In the genomic region with DNA sequence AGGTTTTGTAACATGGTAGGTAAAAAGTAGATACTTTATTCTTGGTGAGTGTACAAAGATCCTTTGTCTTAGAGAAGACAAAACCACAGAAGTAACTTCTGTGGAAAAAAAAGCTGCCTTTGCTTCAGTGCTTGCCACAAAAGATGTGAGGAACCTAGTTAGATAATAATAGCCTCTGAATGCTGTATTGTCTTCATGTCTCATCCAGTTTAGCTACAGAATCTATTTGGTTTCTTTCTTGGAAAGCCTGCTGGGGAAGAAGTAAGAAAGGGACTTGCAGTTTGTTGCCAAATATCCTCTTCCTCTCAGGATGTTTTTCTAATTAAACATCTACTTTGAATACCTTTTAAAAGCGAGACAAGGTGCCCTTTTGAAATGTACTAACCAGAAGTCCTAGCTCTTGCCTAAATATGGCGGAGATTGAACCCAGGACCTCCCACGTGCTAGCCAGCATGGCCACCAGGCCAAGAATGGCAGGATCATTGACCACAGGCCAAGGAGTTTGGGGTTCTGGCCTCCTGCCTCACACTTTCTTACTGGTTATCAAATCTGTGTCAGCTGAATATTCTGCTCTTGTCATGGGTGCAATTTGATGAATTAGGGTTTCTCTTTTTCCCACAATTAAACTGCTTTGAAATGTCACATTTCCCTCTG, we compare ENCODE assay signal across 8 mouse cellular contexts. TPM values are rescaled to one million over a fixed set of nuclear protein-coding genes. Genes with fewer than 3 reads are reported as not detected.
A peak's percentile ranks its signal among the peaks of the same experiment; 100 is the strongest.
DNase-seq lines count a peak whose midpoint lies in the region; ATAC-seq lines count a peak whose summit lies in the region.

No protein-coding gene starts in this region.

- H3K36me3 ChIP-seq in megakaryocyte, embryonic 14.5 days (replicated peaks; ENCODE audit: low read length): peaks cover 50% of the 10 kb centered on the region
- H3K36me3 ChIP-seq in forebrain, embryonic 10.5 days (replicated peaks): peaks cover 50% of the 10 kb centered on the region
- H3K36me3 ChIP-seq in intestine, embryonic 15.5 days: peaks cover 26% of the 10 kb centered on the region
- peaks cover 13% of the 10 kb centered on the region for H3K36me3 ChIP-seq in midbrain, embryonic 16.5 days (ENCODE audit: control insufficient read depth, insufficient read depth, low read length)

- WGBS in forebrain, embryonic 10.5 days: 1% methylated on average over 3 of the region's 3 CpGs
- 15% methylated on average over 3 of the region's 3 CpGs for WGBS in intestine, embryonic 15.5 days
- 5% methylated on average over 3 of the region's 3 CpGs for WGBS in midbrain, embryonic 16.5 days

- peak overlapping the region; percentile 97 for H3K4me3 ChIP-seq in megakaryocyte, embryonic 14.5 days (replicated peaks)
- H3K4me3 ChIP-seq in forebrain, embryonic 10.5 days: peak overlapping the region; percentile 93
- H3K4me3 ChIP-seq in intestine, embryonic 15.5 days (replicated peaks): peak overlapping the region; percentile 77
- peak overlapping the region; percentile 84 for H3K4me3 ChIP-seq in midbrain, embryonic 16.5 days (ENCODE audit: low read depth, low read length)

- no peaks in the 10 kb centered on the region for H3K27me3 ChIP-seq in megakaryocyte, embryonic 14.5 days (replicated peaks)
- H3K27me3 ChIP-seq in forebrain, embryonic 10.5 days (ENCODE audit: poor library complexity, severe bottlenecking): no peaks in the 10 kb centered on the region
- H3K27me3 ChIP-seq in intestine, embryonic 15.5 days (replicated peaks): no peaks in the 10 kb centered on the region
- no peaks in the 10 kb centered on the region for H3K27me3 ChIP-seq in midbrain, embryonic 16.5 days (ENCODE audit: control insufficient read depth, insufficient read depth, low read depth, low read length)

- H3K9me3 ChIP-seq in megakaryocyte, embryonic 14.5 days: no peaks in the 10 kb centered on the region
- H3K9me3 ChIP-seq in forebrain, embryonic 10.5 days: no peaks in the 10 kb centered on the region
- no peaks in the 10 kb centered on the region for H3K9me3 ChIP-seq in intestine, embryonic 15.5 days
- no peaks in the 10 kb centered on the region for H3K9me3 ChIP-seq in midbrain, embryonic 16.5 days (replicated peaks; ENCODE audit: control insufficient read depth, low read length, poor library complexity, severe bottlenecking)

- no peak for ATAC-seq in megakaryocyte, adult 5-6 weeks (ENCODE audit: poor library complexity, severe bottlenecking)
- no peak for ATAC-seq in intestine, embryonic 15.5 days
- ATAC-seq in midbrain, embryonic 16.5 days: no peak
- ATAC-seq in granulocyte monocyte progenitor cell, adult 5-6 weeks (replicated peaks; ENCODE audit: poor library complexity, severe bottlenecking): no peak

- peak overlapping the region; percentile 100 for H3K27ac ChIP-seq in forebrain, embryonic 10.5 days
- peak overlapping the region; percentile 97 for H3K27ac ChIP-seq in intestine, embryonic 15.5 days
- 0 out of 2 replicates have a peak overlapping the region, but pooled peaks have one; percentile 13 for H3K27ac ChIP-seq in midbrain, embryonic 16.5 days (ENCODE audit: low read length)

- peaks cover 82% of the 10 kb centered on the region for H3K4me1 ChIP-seq in megakaryocyte, embryonic 14.5 days
- peaks cover 85% of the 10 kb centered on the region for H3K4me1 ChIP-seq in forebrain, embryonic 10.5 days
- peaks cover 34% of the 10 kb centered on the region for H3K4me1 ChIP-seq in intestine, embryonic 15.5 days (replicated peaks)
- H3K4me1 ChIP-seq in midbrain, embryonic 16.5 days (ENCODE audit: control insufficient read depth, insufficient read depth, low read length): peaks cover 34% of the 10 kb centered on the region

- DNase-seq in forebrain, embryonic 10.5 days (ENCODE audit: extremely low spot score, low spot score): peak; percentile 58
- DNase-seq in left cerebral cortex, postnatal 10 days (ENCODE audit: extremely low spot score in 1 of 2, low spot score in 2 of 2): no peak
- DNase-seq in urinary bladder, adult 18-20 months (ENCODE audit: low spot score in 2 of 2): no peak

- intact Hi-C loops in left cerebral cortex, postnatal 10 days (cut with DNase I): loop anchor here (10.0 kb wide), 1 partner anchor 204 kb away; no protein-coding TSS in a partner anchor

- peak overlapping the region; percentile 78 for H3K4me2 ChIP-seq in intestine, embryonic 15.5 days (replicated peaks)
- H3K4me2 ChIP-seq in midbrain, embryonic 16.5 days (ENCODE audit: low read length): peak overlapping the region; percentile 94

- peak overlapping the region; percentile 91 for H3K9ac ChIP-seq in intestine, embryonic 15.5 days
- peak overlapping the region; percentile 91 for H3K9ac ChIP-seq in midbrain, embryonic 16.5 days (ENCODE audit: low read depth, low read length)

RNA-seq across cellular contexts. Expression of a gene that starts 2.0 kb away (rescaled TPM):
- 2,192 and 2,220 TPM in 2 replicates for polyA plus RNA-seq in megakaryocyte, embryonic 14.5 days (2012; ENCODE audit: insufficient read depth, low replicate concordance)
- 382 and 422 TPM in 2 replicates for total RNA-seq in megakaryocyte, adult 5-6 weeks (2015)
- 352 and 362 TPM in 2 replicates for total RNA-seq in megakaryocyte, adult 5-6 weeks (2017)
- 3,430 and 3,707 TPM in 2 replicates for polyA plus RNA-seq in forebrain, embryonic 10.5 days (2016; fragmentation: Nextera tagmentation; extraction: Ambion mirVana)
- polyA plus RNA-seq in intestine, embryonic 15.5 days (2015; fragmentation: Nextera tagmentation; extraction: Ambion mirVana): 1,894 and 1,951 TPM in 2 replicates
- 1,096 and 1,142 TPM in 2 replicates for polyA plus RNA-seq in midbrain, embryonic 16.5 days (2015; fragmentation: Nextera tagmentation; extraction: Ambion mirVana)
- total RNA-seq in left cerebral cortex, postnatal 10 days (2021): 100 to 1,000 TPM; 308 to 325 TPM
- total RNA-seq in granulocyte monocyte progenitor cell, adult 5-6 weeks (2014; fragmentation: Nextera tagmentation): 409 and 424 TPM in 2 replicates
- 380 and 423 TPM in 2 replicates for total RNA-seq in granulocyte monocyte progenitor cell, adult 5-6 weeks (2017)

RNA-seq across cellular contexts. Expression of a gene that starts 37.4 kb away (rescaled TPM):
- polyA plus RNA-seq in megakaryocyte, embryonic 14.5 days (2012; ENCODE audit: insufficient read depth, low replicate concordance): not detected in 2 replicates
- 0.20 and 0.39 TPM in 2 replicates for total RNA-seq in megakaryocyte, adult 5-6 weeks (2015)
- total RNA-seq in megakaryocyte, adult 5-6 weeks (2017): not detected in 2 replicates
- polyA plus RNA-seq in forebrain, embryonic 10.5 days (2016; fragmentation: Nextera tagmentation; extraction: Ambion mirVana): 0.22 TPM in 1 of 2 replicates, not detected in the other
- polyA plus RNA-seq in intestine, embryonic 15.5 days (2015; fragmentation: Nextera tagmentation; extraction: Ambion mirVana): not detected in 2 replicates
- not detected in 2 replicates for polyA plus RNA-seq in midbrain, embryonic 16.5 days (2015; fragmentation: Nextera tagmentation; extraction: Ambion mirVana)
- not detected for total RNA-seq in left cerebral cortex, postnatal 10 days (2021)
- total RNA-seq in granulocyte monocyte progenitor cell, adult 5-6 weeks (2014; fragmentation: Nextera tagmentation): not detected in 2 replicates
- not detected in 2 replicates for total RNA-seq in granulocyte monocyte progenitor cell, adult 5-6 weeks (2017)

RNA-seq across cellular contexts. Expression of a gene that starts 42.9 kb away (rescaled TPM):
- 39.0 and 101 TPM in 2 replicates for polyA plus RNA-seq in megakaryocyte, embryonic 14.5 days (2012; ENCODE audit: insufficient read depth, low replicate concordance)
- total RNA-seq in megakaryocyte, adult 5-6 weeks (2015): 60.3 and 65.8 TPM in 2 replicates
- total RNA-seq in megakaryocyte, adult 5-6 weeks (2017): 16.3 and 19.1 TPM in 2 replicates
- polyA plus RNA-seq in forebrain, embryonic 10.5 days (2016; fragmentation: Nextera tagmentation; extraction: Ambion mirVana): 26.8 and 31.1 TPM in 2 replicates
- polyA plus RNA-seq in intestine, embryonic 15.5 days (2015; fragmentation: Nextera tagmentation; extraction: Ambion mirVana): 25.6 and 28.4 TPM in 2 replicates
- polyA plus RNA-seq in midbrain, embryonic 16.5 days (2015; fragmentation: Nextera tagmentation; extraction: Ambion mirVana): 29.0 and 31.2 TPM in 2 replicates
- total RNA-seq in left cerebral cortex, postnatal 10 days (2021): 10 to 100 TPM; 85.3 to 88.9 TPM
- 78.8 and 90.6 TPM in 2 replicates for total RNA-seq in granulocyte monocyte progenitor cell, adult 5-6 weeks (2014; fragmentation: Nextera tagmentation)
- total RNA-seq in granulocyte monocyte progenitor cell, adult 5-6 weeks (2017): 11.8 and 22.7 TPM in 2 replicates

Comparison
In these comparisons a context has a peak if more than half of its experiments do, and no peak if none do; other contexts are left out.
1. H3K27ac ChIP-seq: peak in every context shown above with its lines; median percentile 100 in forebrain, embryonic 10.5 days; 97 in intestine, embryonic 15.5 days; 13 in midbrain, embryonic 16.5 days.